Mouse (Mus musculus): ENCODE results near the gene Tssk4.

DNA sequence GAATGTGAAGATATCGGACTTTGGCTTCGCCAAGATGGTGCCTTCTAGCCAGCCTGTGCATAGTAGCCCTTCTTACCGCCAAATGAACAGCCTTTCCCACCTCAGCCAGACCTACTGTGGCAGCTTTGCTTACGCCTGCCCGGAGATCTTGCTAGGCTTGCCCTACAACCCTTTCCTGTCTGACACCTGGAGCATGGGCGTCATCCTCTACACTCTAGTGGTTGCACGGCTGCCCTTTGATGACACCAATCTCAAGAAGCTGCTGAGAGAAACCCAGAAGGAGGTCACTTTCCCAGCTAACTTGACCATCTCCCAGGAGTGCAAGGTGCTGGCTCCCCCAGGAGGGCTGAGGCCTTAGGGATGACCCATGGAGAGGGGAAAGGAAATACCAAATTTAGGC lies 1.5 kb downstream of the Tssk4 start:
- TF ChIP-seq CTCF (IDR thresholded peaks at IDR 0.05; ENCODE audit: low read depth, low read length) (no peak), POLR2A (IDR thresholded peaks at IDR 0.05; ENCODE audit: borderline replicate concordance, low read depth, low read length) (no peak)

All from bone marrow macrophage, adult 2 months (primary cell).